Mouse (Mus musculus) heart, postnatal 0 days (tissue): ENCODE measurements around the gene Ptpn1. TPM values are rescaled to one million over a fixed set of nuclear protein-coding genes. Genes with fewer than 3 reads are reported as not detected.

ENCODE experiments used
- ATAC-seq: fragments of 200-750 bp; cut with Nextera tagmentation; 2 replicates; pipeline ENCODE4 v1.8.0; 2017; ENCODE audit warnings: low read depth, moderate number of reproducible peaks, moderate library complexity; ENCODE audit not compliant: insufficient read depth
- DNase-seq: peaks from one replicate; pipeline ENCODE4 v3.0.0-alpha.2; 2016; ENCODE audit warnings: low spot score
- H3K27ac ChIP-seq: fragments of 300-500 bp; sonication (generic); 2 replicates; pipeline ENCODE4 v1.5.1; 2014; ENCODE audit warnings: low read depth, mild to moderate bottlenecking
- H3K27me3 ChIP-seq: fragments of 300-500 bp; sonication (generic); 2 replicates; pipeline ENCODE4 v1.6.1; 2014; ENCODE audit warnings: low read length, mixed read lengths; ENCODE audit not compliant: control insufficient read depth, insufficient read depth
- H3K36me3 ChIP-seq: fragments of 300-500 bp; sonication (generic); replicated peaks from 2 replicates; pipeline ENCODE4 v1.6.1; 2014; ENCODE audit warnings: low read length, mixed read lengths; ENCODE audit not compliant: control insufficient read depth, insufficient read depth
- H3K4me1 ChIP-seq: fragments of 300-500 bp; sonication (generic); 2 replicates; pipeline ENCODE4 v1.6.1; 2014; ENCODE audit warnings: antibody characterized with exemption; ENCODE audit not compliant: control insufficient read depth, insufficient read depth
- H3K4me2 ChIP-seq: fragments of 300-500 bp; sonication (generic); 2 replicates; pipeline ENCODE4 v1.6.1; 2014; ENCODE audit warnings: low read depth, mild to moderate bottlenecking, low read length, moderate library complexity
- H3K4me3 ChIP-seq: fragments of 300-500 bp; sonication (generic); 2 replicates; pipeline ENCODE4 v1.5.1; 2014; ENCODE audit warnings: low read depth, low read length
- H3K9ac ChIP-seq: fragments of 300-500 bp; sonication (generic); replicated peaks from 2 replicates; pipeline ENCODE4 v1.6.1; 2014; ENCODE audit warnings: low read depth, low read length, mixed read lengths
- H3K9me3 ChIP-seq: fragments of 300-500 bp; sonication (generic); replicated peaks from 2 replicates; pipeline ENCODE4 v1.6.1; 2016; ENCODE audit warnings: low read length; ENCODE audit not compliant: control insufficient read depth
- CTCF ChIP-seq: IDR thresholded peaks from 2 replicates; pipeline ENCODE4 v1.5.1; 2016; ENCODE audit warnings: antibody characterized with exemption, control low read depth, low read depth
- EP300 ChIP-seq: IDR thresholded peaks from 2 replicates; pipeline ENCODE4 v1.6.1; 2016; ENCODE audit warnings: antibody characterized with exemption, low read depth
- WGBS: fragments of 180-500 bp; shearing (Covaris S2); extraction: QIAGEN DNeasy Blood & Tissue Kit; methylation state at CpG from one replicate; pipeline ENCODE4 v1.1.7; 2014; 5-methylcytosine and 5-hydroxymethylcytosine counted together
- polyA plus RNA-seq: library from polyadenylated mRNA; unstranded; fragments of >200 nt; fragmentation: Nextera tagmentation; extraction: Ambion mirVana; gene quantifications from 2 replicates; pipeline ENCODE4 v1.2.1, GENCODE M21; 2015
- total RNA-seq: library from RNA; depleted of rRNA; stranded (reverse); fragments of >200 nt; gene quantifications from 2 replicates; pipeline ENCODE4 v1.2.3, GENCODE M21; 2014; ENCODE audit warnings: low replicate concordance

The Ptpn1 gene
- total and polyA plus RNA-seq, 2 experiments from 2014 or later = 22.0 to 37.9 TPM

GRCm38 (mm10) chr2:167910178-167910540 lies 21.7 kb upstream of the Ptpn1 start:
- H3K9ac ChIP-seq = no peak overlapping the region
- no peak for TF ChIP-seq CTCF
- TF ChIP-seq EP300 = no peak
- no peaks in the 10 kb centered on the region for H3K27me3 ChIP-seq
- H3K9me3 ChIP-seq = 0 out of 2 replicates have a peak, but pooled peaks cover 4% of the 10 kb centered on the region
- H3K4me3 ChIP-seq = no peak overlapping the region
- DNase-seq (no peak), ATAC-seq (no peak)
- H3K4me2 ChIP-seq = no peak overlapping the region
- 43% methylated on average over 3 of the region's 3 CpGs for WGBS
- no peaks in the 10 kb centered on the region for H3K4me1 ChIP-seq
- H3K27ac ChIP-seq = no peak overlapping the region
- no peaks in the 10 kb centered on the region for H3K36me3 ChIP-seq

GRCm38 (mm10) chr2:167911511-167911910 lies 20.3 kb upstream of the Ptpn1 start:
- Histone ChIP-seq H3K4me1 (no peaks in the 10 kb centered on the region), H3K9me3 (0 out of 2 replicates have a peak, but pooled peaks cover 4% of the 10 kb centered on the region), H3K4me3 (no peak overlapping the region), H3K27me3 (no peaks in the 10 kb centered on the region), H3K9ac (no peak overlapping the region), H3K27ac (no peak overlapping the region), H3K4me2 (no peak overlapping the region), H3K36me3 (no peaks in the 10 kb centered on the region)
- 90% methylated on average over 5 of the region's 5 CpGs for WGBS
- no peak for TF ChIP-seq CTCF
- DNase-seq = no peak
- ATAC-seq = no peak

- Histone ChIP-seq H3K9me3 (no peaks in the 10 kb centered on the region), H3K36me3 (no peaks in the 10 kb centered on the region), H3K27ac (no peak overlapping the region), H3K9ac (no peak overlapping the region), H3K4me1 (no peaks in the 10 kb centered on the region), H3K4me3 (no peak overlapping the region), H3K4me2 (no peak overlapping the region), H3K27me3 (no peaks in the 10 kb centered on the region)
- 38% methylated on average over 1 of the region's 1 CpGs for WGBS
- DNase-seq (no peak), ATAC-seq (no peak)
- TF ChIP-seq CTCF = no peak
- TF ChIP-seq EP300 = no peak
These were observed 12.8 kb upstream of the Ptpn1 start for GRCm38 (mm10) chr2:167919081-167919480.

- H3K4me1 ChIP-seq = peaks cover 6% of the 10 kb centered on the region; the same call in 1 of the 2 replicates
- no peaks in the 10 kb centered on the region for H3K9me3 ChIP-seq
- H3K4me3 ChIP-seq = no peak overlapping the region
- no peaks in the 10 kb centered on the region for H3K27me3 ChIP-seq
- DNase-seq (no peak), ATAC-seq (no peak)
- H3K36me3 ChIP-seq = no peaks in the 10 kb centered on the region
- no peak for TF ChIP-seq CTCF
- TF ChIP-seq EP300 = no peak
- no peak overlapping the region for H3K9ac ChIP-seq
- no peak overlapping the region for H3K27ac ChIP-seq
- 58% methylated on average over 11 of the region's 11 CpGs for WGBS
- H3K4me2 ChIP-seq = no peak overlapping the region
These were observed 11.8 kb upstream of the Ptpn1 start for GRCm38 (mm10) chr2:167920041-167920440.

GRCm38 (mm10) chr2:167920960-167921495 lies 10.8 kb upstream of the Ptpn1 start:
- Histone ChIP-seq H3K4me1 (peaks cover 13% of the 10 kb centered on the region), H3K9me3 (no peaks in the 10 kb centered on the region), H3K9ac (no peak overlapping the region), H3K27me3 (no peaks in the 10 kb centered on the region), H3K4me2 (no peak overlapping the region), H3K27ac (no peak overlapping the region), H3K36me3 (no peaks in the 10 kb centered on the region), H3K4me3 (no peak overlapping the region)
- ATAC-seq (no peak), DNase-seq (no peak)
- no peak for TF ChIP-seq EP300
- TF ChIP-seq CTCF = no peak
- 82% methylated on average over 9 of the region's 9 CpGs for WGBS

GRCm38 (mm10) chr2:167921823-167922222 lies 10.0 kb upstream of the Ptpn1 start:
- H3K4me3 ChIP-seq = no peak overlapping the region
- peaks cover 13% of the 10 kb centered on the region for H3K4me1 ChIP-seq
- H3K27me3 ChIP-seq = no peaks in the 10 kb centered on the region
- H3K27ac ChIP-seq = no peak overlapping the region
- no peak overlapping the region for H3K4me2 ChIP-seq
- no peaks in the 10 kb centered on the region for H3K36me3 ChIP-seq
- no peak overlapping the region for H3K9ac ChIP-seq
- ATAC-seq (no peak), DNase-seq (no peak)
- TF ChIP-seq CTCF (no peak), EP300 (no peak)
- WGBS = 68% methylated on average over 8 of the region's 8 CpGs
- no peaks in the 10 kb centered on the region for H3K9me3 ChIP-seq
